Mouse (Mus musculus) spleen, adult 2 months (tissue): Measurements from ENCODE around the gene Lclat1. TPM values are rescaled to one million over a fixed set of nuclear protein-coding genes. Genes with fewer than 3 reads are reported as not detected.

Experiments
- DNase-seq, 2 experiments: peaks; one replicate each; pipeline versions ENCODE4 v3.0.0 to v3.0.0-alpha.2; 2012 to 2021; ENCODE audit warnings: low spot score in 2 of 2, low read depth in 1 of 2
- H3K27ac ChIP-seq: fragments of 200-500 bp; 2 replicates; pipeline ENCODE4 v1.5.1; 2012; ENCODE audit warnings: low read length, inconsistent platforms; ENCODE audit not compliant: insufficient read depth
- H3K27me3 ChIP-seq: fragments of 200-500 bp; 2 replicates; pipeline ENCODE4 v1.6.1; 2012; ENCODE audit warnings: mild to moderate bottlenecking, moderate library complexity, low read length, inconsistent platforms; ENCODE audit not compliant: control insufficient read depth, insufficient read depth
- H3K36me3 ChIP-seq: fragments of 200-500 bp; 2 replicates; pipeline ENCODE4 v1.6.1; 2012; ENCODE audit warnings: mild to moderate bottlenecking, low read length, inconsistent platforms; ENCODE audit not compliant: control insufficient read depth, insufficient read depth
- H3K4me1 ChIP-seq: fragments of 200-500 bp; 2 replicates; pipeline ENCODE4 v1.6.1; 2011; ENCODE audit warnings: inconsistent platforms; ENCODE audit not compliant: control insufficient read depth, insufficient read depth, insufficient read length
- H3K4me3 ChIP-seq: fragments of 200-500 bp; 2 replicates; pipeline ENCODE4 v1.5.1; 2011; ENCODE audit warnings: mild to moderate bottlenecking, inconsistent platforms; ENCODE audit not compliant: insufficient read depth, insufficient read length; ENCODE audit errors: extremely low read depth
- CTCF ChIP-seq: fragments of 200-500 bp; IDR thresholded peaks from 2 replicates; pipeline ENCODE4 v1.5.1; 2011; ENCODE audit warnings: mild to moderate bottlenecking, inconsistent platforms; ENCODE audit not compliant: insufficient read depth, insufficient read length, insufficient replicate concordance; ENCODE audit errors: extremely low read depth
- POLR2A ChIP-seq: fragments of 200-500 bp; IDR thresholded peaks from 2 replicates; pipeline ENCODE4 v1.6.1; 2011; ENCODE audit warnings: low read depth, low read length, inconsistent platforms
- WGBS: fragments of 180-500 bp; shearing (Covaris S2); methylation state at CpG from one replicate; pipeline ENCODE4 v1.1.7; 2018; 5-methylcytosine and 5-hydroxymethylcytosine counted together
- polyA plus RNA-seq: library from polyadenylated mRNA; depleted of rRNA; stranded (reverse); fragments of >200 nt; gene quantifications from 2 replicates; pipeline ENCODE4 v1.2.3, GENCODE M21; 2012

Lclat1 gene
- polyA plus RNA-seq, 1 experiment = 6.8 TPM

DNA sequence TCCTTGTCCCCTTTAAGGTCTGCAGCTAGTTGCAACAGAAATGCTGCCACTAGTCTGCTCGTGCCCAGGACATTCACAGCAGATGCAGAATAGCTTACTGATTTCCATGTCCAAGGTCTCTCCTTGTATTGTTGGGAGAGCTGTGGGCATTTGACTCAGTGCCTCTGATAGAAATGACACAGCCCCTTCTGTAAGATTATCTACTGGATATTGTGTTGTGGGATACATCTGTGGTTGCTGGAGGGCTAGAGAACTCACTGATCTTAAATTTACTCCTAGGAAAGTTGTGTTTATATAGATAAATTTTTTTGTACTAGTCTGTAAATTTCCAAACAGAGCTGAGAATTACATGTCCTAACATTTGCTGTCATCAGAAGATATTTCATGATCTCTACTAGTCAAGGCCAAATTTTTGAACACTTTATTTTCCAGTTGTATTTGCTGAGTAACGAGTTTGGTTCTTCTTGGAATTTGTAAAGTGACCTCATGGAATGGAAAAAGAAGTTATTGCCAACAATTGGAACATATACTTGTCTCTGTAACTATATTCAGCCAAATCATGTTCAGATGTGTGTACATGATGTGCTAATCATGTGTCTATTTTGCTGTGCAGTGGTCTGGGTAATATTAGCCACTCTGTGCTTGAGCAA, 87.4 kb downstream of the Lclat1 start:
- no peak for DNase-seq
- no peak overlapping the region for H3K27ac ChIP-seq
- H3K36me3 ChIP-seq = no peaks in the 10 kb centered on the region; the same call in 1 of the 2 replicates
- H3K4me3 ChIP-seq = no peak overlapping the region
- H3K4me1 ChIP-seq = peaks cover 3% of the 10 kb centered on the region
- WGBS = 83% methylated on average over 2 of the region's 2 CpGs
- H3K27me3 ChIP-seq = no peaks in the 10 kb centered on the region
- TF ChIP-seq POLR2A = no peak
- TF ChIP-seq CTCF = no peak

DNA sequence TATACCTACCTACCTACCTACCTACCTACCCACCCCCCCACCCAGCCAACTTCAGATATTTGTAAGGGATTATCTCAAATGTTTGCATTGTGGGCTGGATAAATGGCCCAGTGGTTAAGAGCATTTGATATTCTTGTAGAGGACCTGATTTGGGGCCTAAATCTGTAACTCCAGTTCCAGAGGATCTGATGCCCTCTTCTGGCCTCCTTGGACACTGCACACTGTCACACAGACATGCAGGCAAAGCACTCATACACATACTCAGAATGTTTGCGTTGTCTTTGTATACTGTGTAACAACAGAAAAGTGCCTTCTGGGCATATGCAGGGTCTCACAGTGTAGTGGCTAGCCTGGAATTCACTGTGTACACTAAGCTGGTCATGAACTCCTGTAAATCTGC, 88.4 kb downstream of the Lclat1 start:
- H3K27me3 ChIP-seq = no peaks in the 10 kb centered on the region
- H3K36me3 ChIP-seq = no peaks in the 10 kb centered on the region; the same call in 1 of the 2 replicates
- 100% methylated on average over 1 of the region's 1 CpGs for WGBS
- no peak overlapping the region for H3K4me3 ChIP-seq
- peaks cover 3% of the 10 kb centered on the region for H3K4me1 ChIP-seq
- peak in 1 of 2 experiments; percentile 44 for DNase-seq
- no peak for TF ChIP-seq POLR2A
- TF ChIP-seq CTCF = peak; percentile 11; the same call in 1 of the 2 replicates
- no peak overlapping the region for H3K27ac ChIP-seq

DNA sequence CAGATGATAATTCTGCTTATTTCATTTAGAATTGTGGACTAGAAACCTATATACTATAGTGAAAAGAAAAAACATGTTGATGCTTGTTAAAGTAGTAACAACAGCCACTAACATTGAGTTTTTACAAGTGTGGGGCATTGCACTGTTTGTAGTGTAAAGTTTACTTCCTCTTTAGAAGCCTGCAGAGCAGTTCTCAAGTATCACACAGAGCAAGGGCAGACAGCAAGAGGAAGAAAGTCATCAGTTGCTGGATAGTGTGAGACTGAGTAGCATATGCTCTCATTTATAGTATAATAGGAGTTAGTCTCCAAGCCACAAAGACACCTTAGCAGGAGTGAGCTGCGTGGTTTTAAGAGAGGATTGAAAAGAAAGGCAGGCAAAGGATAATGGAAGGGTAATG, 89.9 kb downstream of the Lclat1 start:
- H3K36me3 ChIP-seq = no peaks in the 10 kb centered on the region
- no peak for DNase-seq
- 18% methylated on average over 1 of the region's 1 CpGs for WGBS
- no peaks in the 10 kb centered on the region for H3K27me3 ChIP-seq
- TF ChIP-seq CTCF (no peak), POLR2A (no peak)
- H3K27ac ChIP-seq = peak overlapping the region; percentile 6; the same call in 1 of the 2 replicates
- H3K4me3 ChIP-seq = no peak overlapping the region
- H3K4me1 ChIP-seq = peaks cover 3% of the 10 kb centered on the region

DNA sequence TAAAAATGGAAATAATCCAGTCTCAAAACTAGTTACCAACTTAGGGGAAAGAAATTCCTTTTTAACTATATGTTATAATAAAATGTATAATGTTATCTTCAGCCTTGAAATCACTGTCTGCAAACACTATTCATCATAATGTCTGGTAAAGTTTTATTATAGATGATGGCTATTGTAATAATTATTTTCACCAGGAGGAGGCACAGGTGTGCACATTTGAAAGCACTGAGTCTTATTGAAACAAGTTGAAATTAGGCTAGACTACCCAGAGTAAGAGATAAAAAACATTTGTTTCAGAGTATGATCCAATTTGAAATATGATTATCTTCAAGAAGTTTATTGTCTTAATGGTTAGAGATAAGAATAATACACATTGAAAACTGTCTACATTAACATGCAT, 91.6 kb downstream of the Lclat1 start:
- Histone ChIP-seq H3K27ac (no peak overlapping the region), H3K4me1 (peaks cover 3% of the 10 kb centered on the region), H3K4me3 (no peak overlapping the region), H3K36me3 (no peaks in the 10 kb centered on the region), H3K27me3 (no peaks in the 10 kb centered on the region)
- TF ChIP-seq CTCF = no peak
- TF ChIP-seq POLR2A = no peak
- no peak for DNase-seq

DNA sequence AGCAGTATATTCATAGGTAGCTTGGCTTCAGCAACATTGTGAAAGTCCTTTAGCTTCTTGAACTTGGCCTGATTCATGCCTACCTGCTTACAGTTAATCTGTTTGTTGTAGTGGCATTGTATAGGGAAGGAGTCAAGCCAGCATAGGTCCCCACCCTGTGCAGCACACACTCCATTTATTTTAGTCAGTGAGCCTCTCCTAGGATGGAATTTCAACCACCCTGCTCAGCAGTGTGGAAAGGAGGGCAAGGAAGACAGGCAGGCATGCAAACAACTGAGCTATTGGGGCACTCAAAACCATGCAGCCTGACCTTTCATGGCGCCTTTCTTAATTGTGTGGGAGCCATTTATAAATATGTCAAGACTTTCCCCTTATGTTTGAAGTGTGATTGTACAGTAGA, 92.6 kb downstream of the Lclat1 start:
- TF ChIP-seq POLR2A (no peak), CTCF (no peak)
- no peak overlapping the region for H3K4me3 ChIP-seq
- no peak overlapping the region for H3K27ac ChIP-seq
- DNase-seq = no peak
- H3K36me3 ChIP-seq = no peaks in the 10 kb centered on the region
- peaks cover 3% of the 10 kb centered on the region for H3K4me1 ChIP-seq
- no peaks in the 10 kb centered on the region for H3K27me3 ChIP-seq
- 97% methylated on average over 1 of the region's 1 CpGs for WGBS

DNA sequence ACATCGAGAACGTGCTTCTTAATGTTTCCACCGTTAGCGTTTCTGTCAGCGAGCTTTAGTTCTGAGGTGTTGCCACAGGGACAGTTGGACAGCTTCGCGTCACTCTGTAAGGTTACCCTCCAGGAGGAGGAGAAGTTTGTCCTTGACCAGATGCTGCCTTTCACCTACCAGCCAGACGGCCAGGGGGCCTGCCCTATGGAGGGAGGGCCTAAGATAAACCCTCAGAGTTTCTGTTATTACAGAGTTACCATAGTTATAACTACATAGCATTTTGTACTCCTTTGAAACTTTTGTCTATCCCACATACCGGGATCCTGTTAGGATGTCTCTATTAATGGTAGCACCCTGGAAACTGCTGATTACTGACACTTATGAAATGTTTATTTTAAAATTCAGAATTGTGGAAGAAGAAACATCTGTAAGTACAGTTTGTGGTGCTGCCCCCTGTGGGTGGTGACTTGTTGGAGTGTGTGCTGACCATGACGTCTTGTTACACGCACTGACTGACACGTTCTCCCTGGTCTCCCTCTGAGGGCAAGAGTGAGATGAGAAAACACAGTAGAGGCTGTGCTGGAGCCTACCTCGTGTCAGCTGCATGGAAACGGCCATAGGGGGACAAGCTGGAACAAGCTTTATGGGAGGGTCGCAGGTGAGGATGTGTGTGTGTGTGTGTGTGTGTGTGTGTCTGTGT, 96.0 kb downstream of the Lclat1 start:
- Histone ChIP-seq H3K36me3 (no peaks in the 10 kb centered on the region; the same call in 1 of the 2 replicates), H3K27ac (no peak overlapping the region), H3K4me1 (no peaks in the 10 kb centered on the region; the same call in 1 of the 2 replicates), H3K27me3 (no peaks in the 10 kb centered on the region), H3K4me3 (no peak overlapping the region)
- 93% methylated on average over 15 of the region's 15 CpGs for WGBS
- no peak for DNase-seq
- TF ChIP-seq CTCF (no peak), POLR2A (no peak)
